Comparison of ENCODE assay signal across 12 mouse cellular contexts in genomic region chr6:90288265-90288664, GRCm38 (mm10). TPM values are rescaled to one million over a fixed set of nuclear protein-coding genes. Genes with fewer than 3 reads are reported as not detected.
A peak's percentile ranks its signal among the peaks of the same experiment; 100 is the strongest.
DNase-seq lines count a peak whose midpoint lies in the region; ATAC-seq lines count a peak whose summit lies in the region.
"Had no signal": no experiment of that assay in that cellular context is flagged by ENCODE, and none has a peak within 500 bp of the region (broad histone marks: within the 10 kb centered on the region; RNA-seq: fewer than 3 reads in every experiment).

No protein-coding gene starts in this region.

- no peak overlapping the region for H3K27ac ChIP-seq in kidney, embryonic 16.5 days (ENCODE audit: low read length)

- no peaks in the 10 kb centered on the region for H3K36me3 ChIP-seq in kidney, embryonic 16.5 days (ENCODE audit: insufficient read depth, low read length)

- no peak overlapping the region for H3K9ac ChIP-seq in kidney, embryonic 16.5 days (replicated peaks; ENCODE audit: low read length)

- H3K4me2 ChIP-seq in kidney, embryonic 16.5 days (replicated peaks; ENCODE audit: low read depth, low read length): no peak overlapping the region

- peak; percentile 17 for DNase-seq in adrenal gland, adult 2 months
- DNase-seq in adrenal gland, postnatal 25 days: no peak
- peak; percentile 38 for DNase-seq in kidney, adult 9 months
- DNase-seq in right cerebral cortex, postnatal 14 days: peak; percentile 17
- no peak for DNase-seq in right cerebral cortex, postnatal 25 days
- no peak for DNase-seq in urinary bladder, postnatal 4 days (ENCODE audit: low spot score in 2 of 2)

- no peaks in the 10 kb centered on the region for H3K4me1 ChIP-seq in kidney, embryonic 16.5 days (ENCODE audit: insufficient read depth, low read length)

- no peak for ATAC-seq in kidney, embryonic 16.5 days (ENCODE audit: low FRiP score, low TSS enrichment)
- ATAC-seq in inflammation-experienced regulatory T-cells, adult 6 months: no peak
- ATAC-seq: midbrain, embryonic 16.5 days had no signal

- H3K4me3 ChIP-seq in kidney, embryonic 16.5 days (ENCODE audit: low read length): no peak overlapping the region

- 51% methylated on average over 12 of the region's 12 CpGs for WGBS in kidney, embryonic 16.5 days

- H3K27me3 ChIP-seq in kidney, embryonic 16.5 days (ENCODE audit: insufficient read depth, low read length): no peaks in the 10 kb centered on the region

- no peaks in the 10 kb centered on the region for H3K9me3 ChIP-seq in kidney, embryonic 16.5 days (ENCODE audit: low read length)

RNA-seq across cellular contexts. Expression of gene BC048671, which starts 12.8 kb away (rescaled TPM):
- total RNA-seq in adrenal gland, adult 2 months (2021): not detected
- polyA plus RNA-seq in adrenal gland, adult 2 months (2012; rRNA removed): not detected in 2 replicates
- total RNA-seq in adrenal gland, postnatal 25 days (2021): not detected in 2 replicates
- polyA plus RNA-seq in kidney, embryonic 16.5 days (2015; fragmentation: Nextera tagmentation; extraction: Ambion mirVana): not detected in 2 replicates
- not detected for polyA plus RNA-seq in inflammation-experienced regulatory T-cells, adult 6 months (2017; shearing (Covaris generic))
- polyA plus RNA-seq: frontal cortex, adult 2 months; large intestine, adult 2 months; midbrain, embryonic 16.5 days; spleen, adult 2 months had no signal

RNA-seq across cellular contexts. Expression of gene Chst13, which starts 36.7 kb away (rescaled TPM):
- total RNA-seq in adrenal gland, adult 2 months (2021): not detected
- 0.36 and 0.85 TPM in 2 replicates for polyA plus RNA-seq in adrenal gland, adult 2 months (2012; rRNA removed)
- not detected in 2 replicates for total RNA-seq in adrenal gland, postnatal 25 days (2021)
- 5.8 and 6.7 TPM in 2 replicates for polyA plus RNA-seq in kidney, embryonic 16.5 days (2015; fragmentation: Nextera tagmentation; extraction: Ambion mirVana)
- not detected for polyA plus RNA-seq in inflammation-experienced regulatory T-cells, adult 6 months (2017; shearing (Covaris generic))

RNA-seq across cellular contexts. Expression of gene Vmn1r54, which starts 42.2 kb away (rescaled TPM):
- total RNA-seq in adrenal gland, adult 2 months (2021): not detected
- polyA plus RNA-seq in adrenal gland, adult 2 months (2012; rRNA removed): not detected in 2 replicates
- total RNA-seq in adrenal gland, postnatal 25 days (2021): not detected in 2 replicates
- not detected in 2 replicates for polyA plus RNA-seq in kidney, embryonic 16.5 days (2015; fragmentation: Nextera tagmentation; extraction: Ambion mirVana)
- not detected for polyA plus RNA-seq in inflammation-experienced regulatory T-cells, adult 6 months (2017; shearing (Covaris generic))
- polyA plus RNA-seq: frontal cortex, adult 2 months; large intestine, adult 2 months; midbrain, embryonic 16.5 days; spleen, adult 2 months had no signal

RNA-seq across cellular contexts. Expression of gene Uroc1, which starts 44.8 kb away (rescaled TPM):
- 1 to 10 TPM in 1 of 2 experiments, not detected in 1; 1.3 TPM for total RNA-seq in adrenal gland, adult 2 months (2021)
- 0.26 TPM in 1 of 2 replicates, not detected in the other for polyA plus RNA-seq in adrenal gland, adult 2 months (2012; rRNA removed)
- 0.09 and 3.0 TPM in 2 replicates for total RNA-seq in adrenal gland, postnatal 25 days (2021)
- 0.15 and 0.19 TPM in 2 replicates for polyA plus RNA-seq in kidney, embryonic 16.5 days (2015; fragmentation: Nextera tagmentation; extraction: Ambion mirVana)
- not detected for polyA plus RNA-seq in inflammation-experienced regulatory T-cells, adult 6 months (2017; shearing (Covaris generic))
- polyA plus RNA-seq: frontal cortex, adult 2 months; large intestine, adult 2 months; midbrain, embryonic 16.5 days had no signal

Comparison
In these comparisons a context has a peak if more than half of its experiments do, and no peak if none do; other contexts are left out.
1. DNase-seq: peak in adrenal gland, adult 2 months (single experiment), kidney, adult 9 months (single experiment) and right cerebral cortex, postnatal 14 days (single experiment); none in adrenal gland, postnatal 25 days (single experiment), right cerebral cortex, postnatal 25 days (single experiment) and urinary bladder, postnatal 4 days (0 of 2).